Mouse (Mus musculus) stomach, postnatal 0 days (tissue): ENCODE data around the gene Pik3c2a.
"Not testable (repeated sequence)": the region's sequence is repeated elsewhere in the genome, so short reads cannot be mapped to it uniquely, and the experiment has no call there.

Experiments used
- CTCF ChIP-seq: IDR thresholded peaks from 2 replicates; pipeline ENCODE4 v1.5.1; 2016; ENCODE audit warnings: antibody characterized with exemption, low read depth, mild to moderate bottlenecking, moderate library complexity
- EP300 ChIP-seq: optimal IDR thresholded peaks from 2 replicates; pipeline ENCODE3; 2016; ENCODE audit warnings: antibody characterized with exemption

GRCm38 (mm10) chr7:116387389-116387788, 55.9 kb downstream of the Pik3c2a start:
- not testable (repeated sequence) for TF ChIP-seq CTCF, EP300
